Mouse (Mus musculus) liver, adult 2 months (tissue): Measurements from ENCODE around the gene Gng10. TPM values are rescaled to one million over a fixed set of nuclear protein-coding genes. Genes with fewer than 3 reads are reported as not detected.

ENCODE experiments used
- DNase-seq: peaks from one replicate; pipeline ENCODE4 v3.0.0-alpha.2; 2011; ENCODE audit warnings: low read depth, low spot score; ENCODE audit errors: extremely low read depth
- H3K27ac ChIP-seq: fragments of 200-500 bp; replicated peaks from 2 replicates; pipeline ENCODE4 v1.5.1; 2012; ENCODE audit warnings: low read depth, mild to moderate bottlenecking, control low read depth, inconsistent platforms, low read length; ENCODE audit not compliant: insufficient read depth
- H3K27me3 ChIP-seq: fragments of 200-500 bp; 2 replicates; pipeline ENCODE4 v1.6.1; 2012; ENCODE audit warnings: mild to moderate bottlenecking, moderate library complexity, low read length, inconsistent platforms; ENCODE audit not compliant: control insufficient read depth, insufficient read depth
- H3K36me3 ChIP-seq: fragments of 200-500 bp; 2 replicates; pipeline ENCODE4 v1.6.1; 2012; ENCODE audit warnings: low read length, inconsistent platforms; ENCODE audit not compliant: control insufficient read depth, insufficient read depth
- H3K4me1 ChIP-seq: fragments of 200-500 bp; 2 replicates; pipeline ENCODE4 v1.6.1; 2011; ENCODE audit warnings: low read length; ENCODE audit not compliant: control insufficient read depth, insufficient read depth
- H3K4me3 ChIP-seq: fragments of 200-500 bp; 2 replicates; pipeline ENCODE4 v1.5.1; 2011; ENCODE audit warnings: low read depth, mild to moderate bottlenecking, control low read depth, low read length, moderate library complexity; ENCODE audit not compliant: insufficient read depth
- H3K79me2 ChIP-seq: fragments of 200-500 bp; 2 replicates; pipeline ENCODE4 v1.6.1; 2012; ENCODE audit warnings: inconsistent platforms, mild to moderate bottlenecking, low read length, moderate library complexity; ENCODE audit not compliant: control insufficient read depth, insufficient read depth
- H3K9ac ChIP-seq: fragments of 200-500 bp; 2 replicates; pipeline ENCODE4 v1.6.1; 2012; ENCODE audit warnings: low read depth, mild to moderate bottlenecking, control low read depth, inconsistent platforms, low read length
- CTCF ChIP-seq: fragments of 200-500 bp; IDR thresholded peaks from 2 replicates; pipeline ENCODE4 v1.5.1; 2011; ENCODE audit warnings: low read depth, low read length, control low read depth
- POLR2A ChIP-seq: fragments of 200-500 bp; IDR thresholded peaks from 2 replicates; pipeline ENCODE4 v1.6.1; 2011; ENCODE audit warnings: low read length, control low read depth; ENCODE audit not compliant: insufficient read depth; ENCODE audit errors: extremely low read depth
- WGBS: fragments of 180-500 bp; shearing (Covaris S2); methylation state at CpG from one replicate; pipeline ENCODE4 v1.1.7; 2018; 5-methylcytosine and 5-hydroxymethylcytosine counted together
- polyA plus RNA-seq: library from polyadenylated mRNA; depleted of rRNA; stranded (reverse); fragments of >200 nt; gene quantifications from 2 replicates; pipeline ENCODE4 v1.2.3, GENCODE M21; 2012; rRNA removed
- total RNA-seq: library from RNA; depleted of rRNA; stranded (reverse); fragments of >200 nt; gene quantifications from 2 replicates; pipeline ENCODE4 v1.2.3, GENCODE M21; 2014; rRNA removed

Gene Gng10
- total RNA-seq = 10.1 and 14.7 TPM in 2 replicates
- 5.5 and 6.0 TPM in 2 replicates for polyA plus RNA-seq

GRCm38 (mm10) chr4:59034918-59035785, at the start of gene Gng10:
Gene Gng10 (plus strand): TSS chr4:59035088.
- peaks cover 2% of the 10 kb centered on the region; the same call in 1 of the 2 replicates for H3K36me3 ChIP-seq
- peak; percentile 25 for DNase-seq
- H3K9ac ChIP-seq = peak within 1 kb of the TSS; percentile 81
- 2% methylated on average over 76 of the region's 76 CpGs for WGBS
- TF ChIP-seq CTCF (no peak; the same call in 1 of the 2 replicates), POLR2A (no peak)
- H3K27ac ChIP-seq = no peak within 1 kb of the TSS
- 0 out of 2 replicates have a peak, but pooled peaks cover 3% of the 10 kb centered on the region for H3K4me1 ChIP-seq
- no peaks in the 10 kb centered on the region for H3K27me3 ChIP-seq
- H3K79me2 ChIP-seq = no peaks in the 10 kb centered on the region
- peak within 1 kb of the TSS; percentile 84 for H3K4me3 ChIP-seq

GRCm38 (mm10) chr4:58985157-58985648, 49.7 kb upstream of the Gng10 start:
- Histone ChIP-seq H3K27me3 (no peaks in the 10 kb centered on the region), H3K4me3 (no peak overlapping the region), H3K4me1 (peaks cover 6% of the 10 kb centered on the region), H3K27ac (no peak overlapping the region), H3K36me3 (no peaks in the 10 kb centered on the region), H3K79me2 (no peaks in the 10 kb centered on the region), H3K9ac (no peak overlapping the region)
- TF ChIP-seq POLR2A (no peak), CTCF (peak; percentile 70)
- 8% methylated on average over 7 of the region's 7 CpGs for WGBS
- DNase-seq = peak; percentile 73

GRCm38 (mm10) chr4:58986540-58987190, 48.2 kb upstream of the Gng10 start, which contains the start of gene Ptgr1:
Gene Ptgr1 (minus strand): TSS chr4:58987119.
- no peak for TF ChIP-seq POLR2A
- no peak for TF ChIP-seq CTCF
- Histone ChIP-seq H3K4me1 (peaks cover 6% of the 10 kb centered on the region), H3K9ac (peak within 1 kb of the TSS; percentile 43), H3K27me3 (no peaks in the 10 kb centered on the region), H3K27ac (no peak within 1 kb of the TSS), H3K79me2 (no peaks in the 10 kb centered on the region), H3K36me3 (no peaks in the 10 kb centered on the region), H3K4me3 (peak within 1 kb of the TSS; percentile 63)
- DNase-seq = peak; percentile 86
- 2% methylated on average over 28 of the region's 28 CpGs for WGBS

- WGBS = 79% methylated on average over 7 of the region's 7 CpGs
- no peaks in the 10 kb centered on the region for H3K79me2 ChIP-seq
- H3K27ac ChIP-seq = no peak overlapping the region
- no peak overlapping the region for H3K9ac ChIP-seq
- H3K4me1 ChIP-seq = peaks cover 6% of the 10 kb centered on the region
- H3K36me3 ChIP-seq = no peaks in the 10 kb centered on the region
- TF ChIP-seq CTCF (no peak), POLR2A (no peak)
- no peak overlapping the region for H3K4me3 ChIP-seq
- 0 out of 2 replicates have a peak, but pooled peaks cover 2% of the 10 kb centered on the region for H3K27me3 ChIP-seq
- no peak for DNase-seq
Measured at GRCm38 (mm10) chr4:58989303-58989898, 45.5 kb upstream of the Gng10 start.

- no peaks in the 10 kb centered on the region for H3K36me3 ChIP-seq
- no peak for TF ChIP-seq CTCF
- no peak for TF ChIP-seq POLR2A
- no peaks in the 10 kb centered on the region for H3K79me2 ChIP-seq
- 0 out of 2 replicates have a peak, but pooled peaks cover 2% of the 10 kb centered on the region for H3K27me3 ChIP-seq
- no peak overlapping the region for H3K4me3 ChIP-seq
- no peak overlapping the region for H3K9ac ChIP-seq
- H3K27ac ChIP-seq = no peak overlapping the region
- 91% methylated on average over 17 of the region's 17 CpGs for WGBS
- no peak for DNase-seq
- peaks cover 4% of the 10 kb centered on the region for H3K4me1 ChIP-seq
Measured at GRCm38 (mm10) chr4:58990609-58991434, 44.1 kb upstream of the Gng10 start.
